Mouse (Mus musculus) intestine, embryonic 15.5 days (tissue): ENCODE measurements around the gene Incenp. TPM values are rescaled to one million over a fixed set of nuclear protein-coding genes. Genes with fewer than 3 reads are reported as not detected.
"Not testable (repeated sequence)": the region's sequence is repeated elsewhere in the genome, so short reads cannot be mapped to it uniquely, and the experiment has no call there.

Experiments
- ATAC-seq: fragments of 200-750 bp; cut with Nextera tagmentation; 2 replicates; pipeline ENCODE4 v1.8.0; 2017; ENCODE audit warnings: moderate TSS enrichment, moderate library complexity
- H3K27ac ChIP-seq: fragments of 300-500 bp; sonication (generic); 2 replicates; pipeline ENCODE4 v1.5.1; 2015; ENCODE audit warnings: mild to moderate bottlenecking, inconsistent platforms
- H3K27me3 ChIP-seq: fragments of 300-500 bp; sonication (generic); replicated peaks from 2 replicates; pipeline ENCODE4 v1.6.1; 2015; ENCODE audit warnings: inconsistent platforms
- H3K36me3 ChIP-seq: fragments of 300-500 bp; sonication (generic); 2 replicates; pipeline ENCODE4 v1.6.1; 2015; ENCODE audit warnings: inconsistent platforms
- H3K4me1 ChIP-seq: fragments of 300-500 bp; sonication (generic); replicated peaks from 2 replicates; pipeline ENCODE4 v1.6.1; 2015; ENCODE audit warnings: inconsistent platforms
- H3K4me2 ChIP-seq: fragments of 300-500 bp; sonication (generic); replicated peaks from 2 replicates; pipeline ENCODE4 v1.6.1; 2015; ENCODE audit warnings: mild to moderate bottlenecking, inconsistent platforms
- H3K4me3 ChIP-seq: fragments of 300-500 bp; sonication (generic); replicated peaks from 2 replicates; pipeline ENCODE4 v1.5.1; 2015; ENCODE audit warnings: inconsistent platforms
- H3K9ac ChIP-seq: fragments of 300-500 bp; sonication (generic); 2 replicates; pipeline ENCODE4 v1.6.1; 2015; ENCODE audit warnings: inconsistent platforms
- H3K9me3 ChIP-seq: fragments of 300-500 bp; sonication (generic); 2 replicates; pipeline ENCODE4 v1.6.1; 2016; ENCODE audit warnings: inconsistent platforms
- WGBS: fragments of 180-500 bp; shearing (Covaris S2); methylation state at CpG from one replicate; pipeline ENCODE4 v1.1.7; 2015; 5-methylcytosine and 5-hydroxymethylcytosine counted together
- polyA plus RNA-seq: library from polyadenylated mRNA; unstranded; fragments of >200 nt; fragmentation: Nextera tagmentation; extraction: Ambion mirVana; gene quantifications from 2 replicates; pipeline ENCODE4 v1.2.1, GENCODE M21; 2015

Incenp gene
- polyA plus RNA-seq, 1 experiment from 2014 or later: 87.6 TPM

DNA sequence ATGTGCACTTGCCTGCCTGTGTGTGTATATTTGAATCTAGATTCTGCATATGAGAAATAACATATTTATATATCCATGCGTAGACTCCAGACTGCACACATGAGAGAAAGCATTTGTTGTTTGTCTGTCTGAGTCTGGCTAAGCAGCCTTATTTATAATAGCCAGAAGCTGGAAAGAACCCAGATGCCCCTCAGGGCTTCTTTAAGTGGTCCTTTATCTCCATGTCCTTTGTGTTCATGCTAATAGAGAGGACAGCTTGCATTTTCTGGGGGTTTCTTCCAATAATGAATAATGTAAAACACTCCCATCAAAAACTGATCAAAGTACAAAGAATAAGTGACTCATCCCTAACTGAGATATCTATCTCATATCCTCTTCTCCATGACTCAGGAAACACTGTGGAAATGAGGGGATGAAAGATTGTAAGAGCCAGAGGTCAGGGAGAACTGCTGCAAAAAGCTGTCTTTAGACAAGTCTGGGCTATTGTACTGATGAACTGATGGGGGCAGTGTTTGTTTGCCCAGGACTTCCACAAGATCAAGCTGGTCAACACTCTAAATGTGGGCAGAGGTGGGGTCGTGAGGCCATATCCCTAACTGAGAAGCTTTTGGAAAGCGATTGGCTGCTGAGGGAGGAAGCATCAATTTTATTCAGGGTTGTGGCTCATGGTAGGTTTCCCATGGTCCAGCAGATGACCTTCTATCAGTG is 49.8 kb downstream of the Incenp start:
- H3K9ac ChIP-seq, ATAC-seq, H3K36me3 ChIP-seq, H3K4me2 ChIP-seq, H3K27me3 ChIP-seq, H3K9me3 ChIP-seq, H3K27ac ChIP-seq, H3K4me1 ChIP-seq, H3K4me3 ChIP-seq: not testable (repeated sequence)
- WGBS: 42% methylated on average over 3 of the region's 3 CpGs

DNA sequence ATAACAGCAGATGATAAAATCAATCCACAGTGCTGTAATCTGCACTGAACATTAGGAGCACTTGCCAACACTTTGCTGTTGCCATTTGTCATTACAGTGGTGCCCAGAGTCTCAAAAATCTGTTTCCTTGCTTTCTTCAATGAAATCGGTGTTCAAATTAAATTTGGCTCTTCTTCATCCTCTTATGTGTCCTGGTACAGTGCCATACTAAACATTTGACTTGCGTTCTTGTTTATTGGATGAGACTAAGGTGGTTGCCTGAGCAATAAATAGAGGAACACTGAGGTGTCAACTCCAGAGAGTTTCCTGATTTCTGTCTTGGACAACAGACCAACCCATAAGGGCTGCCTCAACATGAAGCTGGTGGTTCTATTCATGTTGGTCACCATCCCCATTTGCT is 52.1 kb downstream of the Incenp start, which contains the start of gene Scgb2a2:
TSS of gene Scgb2a2 (plus strand) at position 301 of the 400 bp plus-strand sequence.
- Histone ChIP-seq H3K27me3 (no peaks in the 10 kb centered on the region), H3K9ac (no peak within 1 kb of the TSS), H3K27ac (no peak within 1 kb of the TSS), H3K4me3 (no peak within 1 kb of the TSS), H3K4me1 (no peaks in the 10 kb centered on the region), H3K36me3 (no peaks in the 10 kb centered on the region), H3K9me3 (no peaks in the 10 kb centered on the region), H3K4me2 (no peak within 1 kb of the TSS)
- WGBS: 78% methylated on average over 2 of the region's 2 CpGs
- no peak for ATAC-seq

DNA sequence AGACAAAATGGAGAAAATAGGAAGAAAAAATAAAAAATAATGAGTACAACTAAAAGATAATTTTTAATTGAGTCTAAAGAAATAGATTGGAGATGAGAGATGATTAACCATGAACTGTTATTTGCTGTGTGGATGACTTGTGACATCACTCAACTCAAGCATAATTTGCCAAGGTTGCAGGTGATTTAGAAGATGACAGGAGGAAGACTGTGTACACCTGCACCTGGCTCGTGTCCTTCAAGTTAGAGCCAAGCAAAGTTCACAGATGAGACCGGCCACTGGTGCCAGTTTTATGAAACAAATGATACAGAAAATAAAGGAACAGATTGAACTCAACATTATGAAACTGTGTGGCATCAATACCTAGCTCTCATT is 62.0 kb downstream of the Incenp start:
- Histone ChIP-seq H3K4me2 (no peak overlapping the region), H3K9ac (no peak overlapping the region), H3K4me3 (no peak overlapping the region), H3K9me3 (no peaks in the 10 kb centered on the region), H3K4me1 (no peaks in the 10 kb centered on the region), H3K36me3 (no peaks in the 10 kb centered on the region), H3K27ac (no peak overlapping the region), H3K27me3 (no peaks in the 10 kb centered on the region)
- WGBS: 54% methylated on average over 2 of the region's 2 CpGs
- peak; percentile 63 for ATAC-seq

DNA sequence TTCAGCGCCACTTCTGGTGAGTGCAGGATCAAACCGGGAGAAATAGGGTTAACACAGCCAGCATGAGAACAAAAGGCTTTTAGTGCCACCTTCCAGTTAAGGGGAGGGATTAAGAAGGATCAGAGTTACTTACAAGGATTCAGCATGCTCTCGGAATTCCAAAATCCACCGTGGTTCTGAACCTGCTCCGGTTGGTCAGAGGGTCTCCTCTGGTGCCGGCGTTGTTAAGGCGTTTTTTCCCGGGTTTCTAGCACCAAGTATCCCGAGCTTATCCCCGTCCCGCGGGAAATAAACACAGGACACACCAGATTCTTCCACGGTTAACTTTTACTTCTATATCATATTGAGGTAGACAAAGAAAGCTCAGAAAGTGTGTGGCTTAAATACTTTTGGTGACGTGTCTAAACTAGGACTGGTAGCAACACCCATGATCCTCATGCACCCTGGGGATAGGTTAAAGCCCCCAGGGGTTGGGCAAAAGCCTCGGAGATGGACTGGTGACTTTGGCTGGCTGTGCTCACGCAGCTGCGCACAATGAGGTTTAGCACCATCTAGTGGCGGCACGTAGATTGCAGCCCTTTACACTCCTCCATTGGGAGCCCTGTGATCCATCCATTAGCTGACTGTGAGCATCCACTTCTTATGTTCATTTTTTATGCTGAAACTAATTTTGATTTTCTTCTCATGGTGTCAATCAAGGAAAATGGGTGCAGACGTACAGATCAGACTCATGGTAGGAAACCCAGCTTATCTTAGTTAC is 62.6 kb downstream of the Incenp start:
- H3K36me3 ChIP-seq, H3K27ac ChIP-seq, H3K4me1 ChIP-seq, H3K27me3 ChIP-seq, H3K9ac ChIP-seq, H3K9me3 ChIP-seq: not testable (repeated sequence)
- WGBS: 14% methylated on average over 20 of the region's 21 CpGs
- peak overlapping the region; percentile 40; the same call in 1 of the 2 replicates for H3K4me2 ChIP-seq
- peak overlapping the region; percentile 31 for H3K4me3 ChIP-seq
- ATAC-seq: peak; percentile 95

Other genes with a start within 250 kb of the Incenp start
- gene Scgb2a2, start 52.0 kb downstream of the Incenp start, polyA plus RNA-seq: not detected in 2 replicates
- 1,893 and 1,941 TPM in 2 replicates for gene Fth1, start 81.0 kb upstream of the Incenp start, polyA plus RNA-seq
- 0.50 and 0.58 TPM in 2 replicates for gene Best1, start 102.1 kb upstream of the Incenp start, polyA plus RNA-seq
- gene Rab3il1, start 102.1 kb upstream of the Incenp start, polyA plus RNA-seq: 34.7 and 35.0 TPM in 2 replicates
- 15.1 and 16.3 TPM in 2 replicates for gene Fads3, start 142.0 kb upstream of the Incenp start, polyA plus RNA-seq
- 194 and 205 TPM in 2 replicates for gene Fads2, start 202.2 kb upstream of the Incenp start, polyA plus RNA-seq